Mouse (Mus musculus): ENCODE results near the gene Rb1.
A peak's percentile ranks its signal among the peaks of the same experiment; 100 is the strongest.

The Rb1 gene

GRCm38 (mm10) chr14:73336316-73337080 lies 10.9 kb upstream of the Rb1 start:
- no peak for DNase-seq (ENCODE audit: low read depth, low spot score)

GRCm38 (mm10) chr14:73334926-73335805 lies 9.5 kb upstream of the Rb1 start:
- no peak for DNase-seq (ENCODE audit: low read depth, low spot score)

GRCm38 (mm10) chr14:73333880-73334279 lies 8.3 kb upstream of the Rb1 start:
- DNase-seq (ENCODE audit: low read depth, low spot score): no peak

GRCm38 (mm10) chr14:73331386-73331785 lies 5.8 kb upstream of the Rb1 start:
- DNase-seq (ENCODE audit: low read depth, low spot score): no peak

- no peak for DNase-seq (ENCODE audit: low read depth, low spot score)
Observed at GRCm38 (mm10) chr14:73329871-73330270, 4.2 kb upstream of the Rb1 start.

GRCm38 (mm10) chr14:73326511-73326910 lies 889 bp upstream of the Rb1 start:
- no peak for DNase-seq (ENCODE audit: low read depth, low spot score)

GRCm38 (mm10) chr14:73324634-73325455 lies 777 bp downstream of the Rb1 start:
- no peak for DNase-seq (ENCODE audit: low read depth, low spot score)

- DNase-seq (ENCODE audit: low read depth, low spot score): no peak
Observed at GRCm38 (mm10) chr14:73323965-73324364, 1.7 kb downstream of the Rb1 start.

GRCm38 (mm10) chr14:73322142-73322541 lies 3.5 kb downstream of the Rb1 start:
- no peak for DNase-seq (ENCODE audit: low read depth, low spot score)

- DNase-seq (ENCODE audit: low read depth, low spot score): no peak
Observed at GRCm38 (mm10) chr14:73316933-73317332, 8.7 kb downstream of the Rb1 start.

GRCm38 (mm10) chr14:73313864-73314263 lies 11.8 kb downstream of the Rb1 start:
- no peak for DNase-seq (ENCODE audit: low read depth, low spot score)

GRCm38 (mm10) chr14:73313396-73313795 lies 12.2 kb downstream of the Rb1 start:
- no peak for DNase-seq (ENCODE audit: low read depth, low spot score)

GRCm38 (mm10) chr14:73312909-73313308 lies 12.7 kb downstream of the Rb1 start:
- no peak for DNase-seq (ENCODE audit: low read depth, low spot score)

- no peak for DNase-seq (ENCODE audit: low read depth, low spot score)
Observed at GRCm38 (mm10) chr14:73307490-73307889, 18.1 kb downstream of the Rb1 start.

- peak; percentile 30 for DNase-seq (ENCODE audit: low read depth, low spot score)
Observed at GRCm38 (mm10) chr14:73303193-73303592, 22.4 kb downstream of the Rb1 start.

- no peak for DNase-seq (ENCODE audit: low read depth, low spot score)
Observed at GRCm38 (mm10) chr14:73301856-73302255, 23.8 kb downstream of the Rb1 start.

GRCm38 (mm10) chr14:73295512-73295911 lies 30.1 kb downstream of the Rb1 start:
- no peak for DNase-seq (ENCODE audit: low read depth, low spot score)

- DNase-seq (ENCODE audit: low read depth, low spot score): no peak
Observed at GRCm38 (mm10) chr14:73293616-73294015, 32.0 kb downstream of the Rb1 start.

- no peak for DNase-seq (ENCODE audit: low read depth, low spot score)
Observed at GRCm38 (mm10) chr14:73292434-73292833, 33.2 kb downstream of the Rb1 start.

GRCm38 (mm10) chr14:73289915-73290314 lies 35.7 kb downstream of the Rb1 start:
- DNase-seq (ENCODE audit: low read depth, low spot score): no peak

- no peak for DNase-seq (ENCODE audit: low read depth, low spot score)
Observed at GRCm38 (mm10) chr14:73280996-73281395, 44.6 kb downstream of the Rb1 start.

- no peak for DNase-seq (ENCODE audit: low read depth, low spot score)
Observed at GRCm38 (mm10) chr14:73279096-73279495, 46.5 kb downstream of the Rb1 start.

Data from brain, embryonic 18.5 days (tissue).